Mouse (Mus musculus): ENCODE measurements around the gene 4930579F01Rik. TPM values are rescaled to one million over a fixed set of nuclear protein-coding genes. Genes with fewer than 3 reads are reported as not detected.
"Not testable (repeated sequence)": the region's sequence is repeated elsewhere in the genome, so short reads cannot be mapped to it uniquely, and the experiment has no call there.

The 4930579F01Rik gene
- polyA plus RNA-seq, 1 experiment from 2014 or later, result not detected

DNA sequence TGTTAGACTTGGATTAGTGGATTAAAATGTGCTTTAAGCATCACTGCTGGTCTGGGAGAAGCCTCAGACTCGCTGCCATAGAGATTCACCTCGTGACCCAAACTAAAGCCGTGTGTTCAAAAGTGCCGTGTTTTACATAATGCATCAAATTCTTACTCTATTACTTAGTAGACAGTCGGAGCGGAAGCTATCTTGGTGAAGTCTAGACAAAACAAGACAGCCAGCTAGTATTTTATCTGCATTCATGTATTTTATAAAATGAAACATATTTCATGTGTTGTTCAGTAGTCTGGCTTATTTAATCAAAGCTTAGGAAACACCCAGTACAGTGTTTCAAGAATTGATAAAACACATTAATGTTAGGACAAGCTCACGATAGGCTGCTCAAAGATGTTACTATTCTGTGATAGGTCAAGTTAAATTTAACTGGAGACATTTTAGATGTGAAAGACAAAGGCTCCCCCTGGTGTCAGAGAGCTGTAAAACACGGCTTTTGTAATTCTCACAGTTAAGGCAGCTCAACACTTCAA, 48.9 kb downstream of the 4930579F01Rik start, which contains the start of gene Mttp:
Gene Mttp, minus strand, starts transcription at position 327 of the 530 bp plus-strand sequence.
- Histone ChIP-seq H3K9me3 (replicated peaks) (no peaks in the 10 kb centered on the region), H3K9ac (peak within 1 kb of the TSS; percentile 79), H3K36me3 (peaks cover 9% of the 10 kb centered on the region), H3K27ac (ENCODE audit: poor library complexity, severe bottlenecking) (peak within 1 kb of the TSS; percentile 100), H3K4me2 (peak within 1 kb of the TSS; percentile 73), H3K4me1 (replicated peaks) (no peaks in the 10 kb centered on the region), H3K4me3 (peak within 1 kb of the TSS; percentile 64), H3K27me3 (replicated peaks) (no peaks in the 10 kb centered on the region)
- 4% methylated on average over 8 of the region's 8 CpGs for WGBS
- no peak for ATAC-seq (ENCODE audit: insufficient number of reproducible peaks, low FRiP score)

DNA sequence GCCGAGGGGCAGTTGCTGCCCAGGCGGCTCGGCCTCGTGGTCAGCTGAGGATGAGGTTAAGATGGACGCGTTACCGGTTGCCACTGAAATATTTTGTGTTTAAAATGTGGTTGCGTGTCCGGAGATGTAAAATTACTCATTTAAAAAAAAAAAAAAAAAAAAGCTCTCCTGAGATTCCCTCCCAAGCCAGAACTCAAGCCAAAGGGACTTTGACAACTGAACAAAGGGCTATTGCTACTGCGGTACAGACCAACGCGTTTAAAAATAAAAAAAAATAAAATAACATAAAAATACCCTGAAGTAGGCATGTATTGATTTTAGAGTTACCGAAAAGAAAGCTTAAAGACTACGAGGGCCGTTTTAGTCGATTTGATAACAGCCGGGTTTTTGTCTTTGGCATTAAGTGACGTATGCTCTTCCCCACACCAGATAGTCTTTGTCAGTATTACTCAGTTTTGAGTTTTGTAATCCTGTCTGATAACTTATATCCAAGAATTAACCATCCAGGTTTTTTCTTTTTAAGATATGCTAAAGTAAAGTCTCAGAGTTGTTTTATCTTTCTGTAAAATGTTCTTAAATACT, 49.5 kb downstream of the 4930579F01Rik start:
- Histone ChIP-seq H3K4me1 (replicated peaks) (no peaks in the 10 kb centered on the region), H3K27me3 (replicated peaks) (no peaks in the 10 kb centered on the region), H3K4me3 (peak overlapping the region; percentile 64), H3K4me2 (peak overlapping the region; percentile 73), H3K36me3 (peaks cover 5% of the 10 kb centered on the region), H3K27ac (ENCODE audit: poor library complexity, severe bottlenecking) (peak overlapping the region; percentile 100), H3K9ac (peak overlapping the region; percentile 79), H3K9me3 (replicated peaks) (no peaks in the 10 kb centered on the region)
- ATAC-seq (ENCODE audit: insufficient number of reproducible peaks, low FRiP score), result no peak
- WGBS, result 0% methylated on average over 18 of the region's 18 CpGs

DNA sequence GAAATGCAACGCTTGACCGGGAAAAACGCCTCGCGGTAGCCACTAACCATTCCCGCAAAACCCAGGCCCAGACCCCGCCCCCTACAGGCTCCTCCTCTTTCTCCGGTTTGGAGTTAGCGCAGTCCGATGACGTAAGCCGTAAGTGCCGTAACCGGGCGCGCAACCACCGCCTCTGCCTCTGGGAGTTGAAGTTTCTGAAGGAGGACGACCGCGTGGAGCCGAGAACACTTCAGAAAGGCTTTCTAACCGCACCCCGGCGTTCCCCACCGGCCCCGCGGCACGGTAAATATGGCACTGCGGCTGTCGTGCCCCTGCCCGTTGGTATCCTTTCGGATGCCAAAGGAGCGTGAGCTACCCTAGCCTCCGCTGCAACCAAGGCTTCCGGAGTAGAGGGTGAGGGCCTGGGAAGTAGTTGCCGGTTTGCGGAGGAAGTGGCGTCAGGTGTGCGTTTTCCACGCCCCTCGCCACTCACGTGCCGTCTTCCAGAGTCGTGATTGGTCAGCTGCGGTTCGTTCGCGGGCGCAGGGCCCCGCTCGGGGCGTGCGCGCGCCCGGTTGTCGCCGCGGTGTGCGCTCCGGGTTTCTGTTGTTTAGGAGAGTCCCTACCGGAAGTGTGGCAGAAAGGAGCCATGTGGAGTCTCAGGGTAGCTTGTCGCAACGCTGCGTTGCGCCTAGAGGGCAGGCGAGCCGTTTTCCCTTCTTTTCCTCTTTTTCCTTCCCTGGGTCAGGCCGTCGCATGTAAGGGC, 50.1 kb downstream of the 4930579F01Rik start, which contains the start of gene Trmt10a:
Gene Trmt10a, plus strand, starts transcription at position 134 of the 745 bp plus-strand sequence.
- peak within 1 kb of the TSS; percentile 100 for H3K27ac ChIP-seq (ENCODE audit: poor library complexity, severe bottlenecking)

DNA sequence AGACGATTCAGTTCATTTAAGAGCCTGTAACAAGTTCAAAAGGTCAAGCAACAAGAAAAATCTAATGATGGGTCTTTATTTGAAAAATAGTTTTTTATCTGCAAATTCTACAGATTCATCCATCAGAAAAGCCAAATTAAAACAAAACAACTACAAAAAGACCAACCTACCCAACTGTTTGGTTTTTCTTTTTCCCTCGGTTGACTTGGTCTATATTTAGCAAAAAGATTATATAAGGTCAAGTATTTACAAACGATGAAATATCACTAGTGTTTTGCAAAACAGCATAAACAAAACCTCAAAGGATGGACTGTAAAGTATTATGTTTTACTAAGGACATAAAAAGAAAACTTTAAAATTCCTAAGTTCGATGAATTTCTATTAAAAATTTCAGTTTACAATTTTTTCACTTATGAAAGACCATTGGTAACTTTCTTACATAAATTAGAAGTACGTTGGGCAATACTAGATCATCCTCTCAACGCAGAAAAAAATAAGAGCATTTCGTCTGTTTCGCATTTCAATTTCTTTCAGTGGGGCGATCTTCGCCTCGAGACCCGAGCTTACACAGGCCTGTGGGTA, 50.8 kb downstream of the 4930579F01Rik start:
- peak overlapping the region; percentile 64 for H3K4me3 ChIP-seq
- peak overlapping the region; percentile 73 for H3K4me2 ChIP-seq
- no peaks in the 10 kb centered on the region for H3K9me3 ChIP-seq (replicated peaks)
- no peaks in the 10 kb centered on the region for H3K4me1 ChIP-seq (replicated peaks)
- H3K27ac ChIP-seq (ENCODE audit: poor library complexity, severe bottlenecking), result peak overlapping the region; percentile 100
- ATAC-seq (ENCODE audit: insufficient number of reproducible peaks, low FRiP score), result no peak
- no peaks in the 10 kb centered on the region for H3K27me3 ChIP-seq (replicated peaks)
- 7% methylated on average over 12 of the region's 12 CpGs for WGBS
- peak overlapping the region; percentile 79 for H3K9ac ChIP-seq
- H3K36me3 ChIP-seq, result no peaks in the 10 kb centered on the region

More for the DNA sequence above, 50.1 kb downstream of the 4930579F01Rik start, which contains the start of gene Trmt10a:
- Histone ChIP-seq H3K9ac (peak within 1 kb of the TSS; percentile 79), H3K4me2 (peak within 1 kb of the TSS; percentile 73), H3K4me3 (peak within 1 kb of the TSS; percentile 64), H3K9me3 (replicated peaks) (no peaks in the 10 kb centered on the region), H3K27me3 (replicated peaks) (no peaks in the 10 kb centered on the region), H3K36me3 (no peaks in the 10 kb centered on the region; the same call in 1 of the 2 replicates), H3K4me1 (replicated peaks) (no peaks in the 10 kb centered on the region)
- ATAC-seq (ENCODE audit: insufficient number of reproducible peaks, low FRiP score), result peak; percentile 99
- WGBS, result under 1% methylated on average over 70 of the region's 70 CpGs

DNA sequence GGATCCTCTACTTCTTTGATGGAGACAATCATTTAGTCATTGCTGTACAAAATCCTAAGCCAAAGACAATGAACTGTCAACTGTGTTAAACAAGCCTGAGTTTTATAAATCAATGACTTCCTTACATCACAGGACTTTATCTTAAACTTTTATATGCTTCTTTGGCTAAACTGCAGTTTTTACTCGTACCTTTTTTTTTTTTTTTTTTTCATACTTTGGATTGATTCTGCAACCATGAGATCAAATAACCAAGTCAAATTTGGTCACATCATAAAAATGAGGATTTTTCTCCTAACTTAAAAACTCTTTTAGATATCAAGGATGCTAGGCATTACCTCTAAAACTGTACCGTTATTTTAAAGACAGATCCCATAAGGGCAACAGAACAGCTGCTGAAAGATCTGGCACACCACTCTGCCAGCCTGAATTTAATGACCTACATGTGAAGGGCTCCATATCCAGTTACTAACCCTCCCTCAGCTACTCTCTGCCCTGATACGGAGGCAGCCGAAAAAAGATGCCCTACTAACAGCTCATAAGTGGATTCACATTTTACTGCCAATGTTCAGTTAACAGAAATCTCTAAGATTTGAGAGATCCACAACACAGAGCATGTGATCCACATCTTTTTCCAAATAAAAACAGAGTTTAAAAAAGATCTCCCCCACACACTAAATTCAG, 51.4 kb downstream of the 4930579F01Rik start:
- H3K27ac ChIP-seq (ENCODE audit: poor library complexity, severe bottlenecking), result peak overlapping the region; percentile 60
- no peaks in the 10 kb centered on the region for H3K27me3 ChIP-seq (replicated peaks)

DNA sequence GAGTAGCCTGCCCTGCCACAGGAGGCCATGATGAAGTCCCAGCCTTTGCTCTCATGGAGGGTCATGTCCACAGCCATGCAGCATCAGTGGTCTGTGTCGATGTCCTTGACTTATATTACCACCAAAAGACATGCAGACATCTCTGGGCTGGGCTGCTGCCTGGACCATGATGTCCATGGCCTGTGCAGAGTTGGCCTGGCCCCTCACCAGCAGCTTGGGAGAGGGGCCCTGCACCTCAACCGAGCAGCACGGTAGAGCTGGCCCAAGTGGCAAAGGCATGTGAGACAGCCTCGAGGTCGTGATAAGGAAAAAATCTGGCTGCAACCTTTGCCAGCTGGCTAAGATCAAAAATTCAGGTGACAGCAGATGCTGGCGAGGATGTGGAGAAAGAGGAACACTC, 54.0 kb downstream of the 4930579F01Rik start:
- Histone ChIP-seq H3K4me2 (no peak overlapping the region), H3K4me3 (no peak overlapping the region), H3K9ac (no peak overlapping the region), H3K36me3 (no peaks in the 10 kb centered on the region), H3K27me3 (replicated peaks) (no peaks in the 10 kb centered on the region), H3K27ac (ENCODE audit: poor library complexity, severe bottlenecking) (no peak overlapping the region), H3K9me3 (replicated peaks) (no peaks in the 10 kb centered on the region), H3K4me1 (replicated peaks) (0 out of 2 replicates have a peak, but pooled peaks cover 2% of the 10 kb centered on the region)
- ATAC-seq (ENCODE audit: insufficient number of reproducible peaks, low FRiP score), result no peak
- 61% methylated on average over 6 of the region's 6 CpGs for WGBS

More for the DNA sequence above, 51.4 kb downstream of the 4930579F01Rik start:
- no peaks in the 10 kb centered on the region for H3K36me3 ChIP-seq
- H3K9ac ChIP-seq, result no peak overlapping the region; the same call in 1 of the 2 replicates
- peak overlapping the region; percentile 55 for H3K4me2 ChIP-seq
- no peak for ATAC-seq (ENCODE audit: insufficient number of reproducible peaks, low FRiP score)
- 57% methylated on average over 4 of the region's 4 CpGs for WGBS
- H3K4me3 ChIP-seq, result peak overlapping the region; percentile 20
- no peaks in the 10 kb centered on the region for H3K9me3 ChIP-seq (replicated peaks)
- H3K4me1 ChIP-seq (replicated peaks), result no peaks in the 10 kb centered on the region

DNA sequence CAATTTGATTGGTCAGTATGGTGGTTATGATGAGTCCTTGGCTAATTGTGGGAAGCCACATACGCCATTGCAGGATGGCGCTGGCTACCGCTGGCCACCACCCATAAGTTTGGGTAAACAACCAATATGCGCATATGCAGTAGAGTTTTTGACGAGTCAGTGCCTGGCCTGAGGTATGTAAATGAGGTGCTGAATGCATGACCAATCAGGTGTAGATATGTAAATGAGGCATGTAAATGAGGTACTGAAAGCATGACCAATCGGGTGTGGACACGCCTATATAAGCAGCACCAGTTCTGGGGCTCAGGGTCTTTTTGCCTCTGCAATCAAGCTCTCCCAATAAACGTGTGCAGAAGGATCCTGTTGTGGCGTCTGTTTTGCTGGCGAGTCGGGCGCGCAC, 55.5 kb downstream of the 4930579F01Rik start:
- not testable (repeated sequence) for H3K4me1 ChIP-seq (replicated peaks); H3K9ac ChIP-seq; H3K4me3 ChIP-seq; H3K27me3 ChIP-seq (replicated peaks); H3K36me3 ChIP-seq; ATAC-seq (ENCODE audit: insufficient number of reproducible peaks, low FRiP score); H3K4me2 ChIP-seq; H3K27ac ChIP-seq (ENCODE audit: poor library complexity, severe bottlenecking); H3K9me3 ChIP-seq (replicated peaks)
- WGBS, result 94% methylated on average over 13 of the region's 13 CpGs

DNA sequence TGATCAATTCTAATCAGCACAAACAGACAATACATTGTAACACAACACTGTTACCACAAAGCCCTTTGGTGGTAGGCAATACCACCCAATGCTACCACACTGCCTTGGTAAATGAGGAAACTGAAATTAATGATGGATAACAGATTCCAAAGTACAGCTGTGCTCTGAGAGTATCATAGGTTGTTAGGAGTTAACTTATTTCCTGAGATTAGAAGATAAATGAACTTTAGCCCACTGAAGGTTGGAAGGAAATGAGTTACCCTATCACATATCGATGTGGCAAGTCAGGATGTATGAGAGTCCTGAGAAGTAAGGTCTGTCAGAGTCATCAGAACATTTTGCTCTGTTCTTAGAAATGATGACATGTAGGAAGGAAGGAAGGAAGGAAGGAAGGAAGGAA, 59.1 kb downstream of the 4930579F01Rik start:
- no peak overlapping the region for H3K4me2 ChIP-seq
- no peak overlapping the region for H3K4me3 ChIP-seq
- no peak overlapping the region for H3K27ac ChIP-seq (ENCODE audit: poor library complexity, severe bottlenecking)
- 0 out of 2 replicates have a peak, but pooled peaks cover 8% of the 10 kb centered on the region for H3K4me1 ChIP-seq (replicated peaks)
- no peaks in the 10 kb centered on the region for H3K36me3 ChIP-seq
- WGBS, result 80% methylated on average over 1 of the region's 1 CpGs
- H3K9me3 ChIP-seq (replicated peaks), result no peaks in the 10 kb centered on the region
- no peak overlapping the region for H3K9ac ChIP-seq
- no peak for ATAC-seq (ENCODE audit: insufficient number of reproducible peaks, low FRiP score)
- H3K27me3 ChIP-seq (replicated peaks), result no peaks in the 10 kb centered on the region

DNA sequence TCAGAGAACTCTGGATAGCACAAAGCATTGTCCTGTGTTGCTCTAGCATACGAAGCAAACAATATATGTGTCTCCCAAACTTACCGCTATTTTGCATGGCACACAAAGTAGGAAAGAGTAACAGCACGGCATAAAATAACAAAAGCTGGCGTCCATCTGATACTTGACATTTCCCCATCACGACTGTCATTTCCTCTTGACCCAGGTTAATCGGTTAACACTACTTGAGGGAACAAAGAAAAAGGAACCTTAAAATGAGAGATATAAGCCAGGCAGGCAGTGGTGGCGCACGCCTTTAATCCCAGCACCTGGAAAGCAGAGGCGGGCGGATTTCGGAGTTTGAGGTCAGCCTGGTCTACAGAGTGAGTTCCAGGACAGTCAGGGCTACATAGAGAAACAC, 59.7 kb downstream of the 4930579F01Rik start:
- ATAC-seq (ENCODE audit: insufficient number of reproducible peaks, low FRiP score), result no peak

DNA sequence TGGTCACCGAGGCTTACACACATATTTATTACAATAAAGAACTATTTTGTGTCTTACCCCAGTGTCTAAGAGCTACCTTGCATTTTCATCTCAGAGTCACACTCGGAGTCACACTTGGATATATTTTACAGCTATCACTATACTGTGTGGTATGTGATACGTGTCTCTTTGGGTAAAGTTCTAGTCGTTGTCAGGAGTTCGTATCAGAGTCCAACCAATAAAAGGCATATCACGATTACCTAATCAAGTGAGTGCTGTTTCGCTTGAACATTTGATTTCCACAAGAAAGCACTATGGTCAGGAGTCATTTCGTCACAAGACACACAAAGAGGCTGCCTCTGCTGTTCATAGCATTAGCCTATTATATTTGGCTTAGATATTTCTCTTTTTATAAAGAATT, 60.2 kb downstream of the 4930579F01Rik start:
- Histone ChIP-seq H3K9me3 (replicated peaks) (no peaks in the 10 kb centered on the region), H3K27me3 (replicated peaks) (no peaks in the 10 kb centered on the region), H3K9ac (no peak overlapping the region), H3K4me2 (no peak overlapping the region), H3K36me3 (no peaks in the 10 kb centered on the region), H3K4me1 (replicated peaks) (peaks cover 17% of the 10 kb centered on the region), H3K27ac (ENCODE audit: poor library complexity, severe bottlenecking) (no peak overlapping the region), H3K4me3 (no peak overlapping the region)
- no peak for ATAC-seq (ENCODE audit: insufficient number of reproducible peaks, low FRiP score)
- 84% methylated on average over 8 of the region's 8 CpGs for WGBS

More for the DNA sequence above, 59.7 kb downstream of the 4930579F01Rik start:
- 72% methylated on average over 11 of the region's 11 CpGs for WGBS
- H3K4me2 ChIP-seq, result no peak overlapping the region
- H3K27me3 ChIP-seq (replicated peaks), result no peaks in the 10 kb centered on the region
- H3K9ac ChIP-seq, result no peak overlapping the region
- no peak overlapping the region for H3K27ac ChIP-seq (ENCODE audit: poor library complexity, severe bottlenecking)
- peaks cover 13% of the 10 kb centered on the region for H3K4me1 ChIP-seq (replicated peaks)
- no peaks in the 10 kb centered on the region for H3K36me3 ChIP-seq
- H3K9me3 ChIP-seq (replicated peaks), result no peaks in the 10 kb centered on the region
- H3K4me3 ChIP-seq, result no peak overlapping the region
